Mouse (Mus musculus): ENCODE measurements at regions not wholly inside any gene's neighbourhood (a gene's known extent, or its start where the extent isn't known, plus 50 kb on each side); places are given as distances from the start of the nearest gene placed in this dataset.
"Not testable (repeated sequence)": the region's sequence is repeated elsewhere in the genome, so short reads cannot be mapped to it uniquely, and the experiment has no call there.

GRCm38 (mm10) chr12:27978257-27978931, 573.8 kb downstream of the Dcdc2c start:
- peak; percentile 41 to 78 for DNase-seq (ENCODE audit: low spot score in 2 of 2)

GRCm38 (mm10) chr12:27977548-27978256, 574.5 kb downstream of the Dcdc2c start:
- no peak for DNase-seq (ENCODE audit: low spot score in 2 of 2)

DNA sequence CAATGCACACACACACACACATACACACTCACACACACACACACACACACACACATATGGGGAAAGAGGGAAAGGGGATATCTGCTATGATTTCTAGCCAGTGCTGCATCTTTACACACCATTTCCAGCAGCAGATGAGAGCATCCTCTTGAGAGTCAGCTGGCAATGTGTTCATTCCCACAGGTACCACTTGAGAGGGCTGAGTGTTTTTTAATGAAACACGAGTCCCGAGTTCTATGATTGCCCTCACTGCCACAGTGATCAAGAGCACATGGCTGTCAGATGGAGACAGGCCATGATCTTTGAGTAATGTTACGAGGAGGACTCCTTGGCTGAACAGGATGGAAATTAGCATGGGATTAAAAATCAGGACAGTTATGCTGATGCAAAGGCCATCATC, 589.3 kb downstream of the Dcdc2c start:
- no peak for DNase-seq (ENCODE audit: low spot score in 2 of 2)

GRCm38 (mm10) chr12:27960064-27960463, 592.1 kb downstream of the Dcdc2c start:
- no peak for DNase-seq (ENCODE audit: low spot score in 2 of 2)

DNA sequence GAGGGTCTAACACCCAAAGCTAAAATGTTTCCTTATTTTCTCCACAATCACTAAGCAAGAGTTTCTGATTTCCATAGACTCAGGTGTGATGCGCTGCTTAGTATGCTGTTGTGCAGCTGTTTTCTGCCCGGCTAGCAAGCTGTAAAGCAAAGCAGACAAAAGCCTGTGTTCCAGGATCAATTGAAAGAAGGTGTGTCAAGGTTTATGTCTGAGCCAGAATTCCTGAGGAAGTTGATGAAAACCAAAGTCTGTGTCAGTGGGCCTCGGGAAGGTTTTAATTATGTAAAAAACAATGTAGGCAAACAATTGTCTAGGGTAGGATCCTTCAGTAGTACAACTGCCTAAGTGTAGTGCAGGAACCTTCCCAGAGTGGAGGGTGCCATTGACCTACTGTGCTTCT, 604.6 kb downstream of the Dcdc2c start:
- DNase-seq (ENCODE audit: low spot score in 2 of 2), result no peak

- DNase-seq (ENCODE audit: low spot score in 2 of 2), result no peak
These were observed 604.6 kb upstream of the Sox11 start for GRCm38 (mm10) chr12:27946866-27947459.

DNA sequence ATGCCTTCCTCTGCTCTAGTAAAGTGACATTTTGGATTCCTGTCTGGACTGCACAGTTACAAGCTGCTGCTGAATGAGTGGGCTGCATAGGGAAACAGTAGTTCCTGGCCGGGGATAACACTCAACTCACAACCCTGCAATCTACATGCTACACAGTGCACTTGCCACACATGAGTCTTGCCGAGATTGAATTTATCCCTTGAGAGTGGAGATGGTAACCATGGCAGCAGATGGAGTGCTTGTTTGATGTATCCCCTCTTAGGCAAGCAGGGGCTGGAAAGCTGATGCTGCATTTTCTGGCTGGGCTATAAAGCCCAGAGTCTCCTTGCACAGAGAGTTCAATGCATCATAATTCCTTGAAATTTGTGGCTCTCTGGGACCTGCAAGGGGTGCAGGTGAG, 603.0 kb upstream of the Sox11 start:
- DNase-seq (ENCODE audit: low spot score in 2 of 2), result peak in 1 of 2 experiments; percentile 53

GRCm38 (mm10) chr12:27941053-27941452, 598.7 kb upstream of the Sox11 start:
- no peak for DNase-seq (ENCODE audit: low spot score in 2 of 2)

GRCm38 (mm10) chr12:27932382-27933140, 590.2 kb upstream of the Sox11 start:
- DNase-seq (ENCODE audit: low spot score in 2 of 2), result peak; percentile 35 to 43

- DNase-seq (ENCODE audit: low spot score in 2 of 2), result no peak
These were observed 586.1 kb upstream of the Sox11 start for GRCm38 (mm10) chr12:27928366-27928963.

GRCm38 (mm10) chr12:27926730-27927129, 584.4 kb upstream of the Sox11 start:
- no peak for DNase-seq (ENCODE audit: low spot score in 2 of 2)

GRCm38 (mm10) chr12:27920607-27921006, 578.2 kb upstream of the Sox11 start:
- DNase-seq (ENCODE audit: low spot score in 2 of 2), result no peak

DNA sequence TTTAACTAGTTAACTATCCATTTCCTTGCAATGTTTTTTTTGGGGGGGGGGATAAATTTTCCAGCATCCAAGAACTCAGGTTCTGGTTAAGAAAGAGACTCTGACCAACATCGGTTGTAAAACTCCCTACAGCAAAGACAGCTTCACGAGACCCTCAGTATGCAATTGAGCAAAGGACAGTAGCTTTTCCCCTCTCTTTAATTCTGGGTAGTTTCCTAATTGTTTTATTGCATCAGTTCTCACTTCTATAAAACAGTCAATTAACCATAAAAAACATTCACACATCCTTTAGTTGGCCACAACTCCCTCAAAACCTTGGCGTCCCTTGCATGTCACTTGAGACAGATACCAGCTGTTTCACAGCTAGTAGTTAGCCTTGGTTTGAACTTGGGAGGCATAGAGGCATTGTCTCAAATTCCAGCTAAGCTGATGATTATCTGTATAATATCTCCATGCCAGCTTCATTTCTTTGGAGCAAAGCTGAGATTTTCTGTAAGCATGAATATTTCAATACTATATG, 574.1 kb upstream of the Sox11 start:
- no peak for DNase-seq (ENCODE audit: low spot score in 2 of 2)

DNA sequence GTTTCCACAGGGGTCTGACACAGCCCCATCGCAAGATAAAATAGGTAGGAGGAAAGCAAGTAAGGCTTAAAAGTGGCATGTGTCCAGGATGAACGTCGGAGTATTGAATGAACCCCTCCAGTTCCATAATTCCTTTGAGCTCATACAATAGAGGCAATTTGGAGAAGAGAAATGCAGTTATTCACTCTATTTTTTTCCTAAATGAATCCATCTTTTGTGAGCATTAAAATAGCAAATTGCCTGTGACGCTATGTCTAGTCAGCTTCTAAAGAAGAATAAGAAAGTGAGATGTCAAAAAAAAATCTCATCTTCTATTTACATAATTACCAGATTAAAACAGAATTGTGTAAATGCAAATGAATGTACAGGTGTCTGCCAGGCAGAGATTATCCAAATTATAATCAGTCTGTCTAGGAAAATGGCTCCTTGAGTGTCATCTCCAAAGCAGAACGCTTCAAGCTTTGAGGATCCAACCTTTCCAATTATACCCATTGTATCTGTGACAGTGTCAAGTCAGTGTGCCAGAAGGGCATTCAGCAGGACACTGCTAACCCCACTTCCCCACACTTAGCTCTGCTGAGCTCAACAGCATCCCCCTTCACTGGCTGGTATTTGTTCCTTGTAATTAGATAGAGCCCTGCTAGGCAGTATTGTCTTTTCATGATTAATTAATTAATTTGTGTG, 567.2 kb upstream of the Sox11 start:
- DNase-seq (ENCODE audit: low spot score in 2 of 2), result no peak

DNA sequence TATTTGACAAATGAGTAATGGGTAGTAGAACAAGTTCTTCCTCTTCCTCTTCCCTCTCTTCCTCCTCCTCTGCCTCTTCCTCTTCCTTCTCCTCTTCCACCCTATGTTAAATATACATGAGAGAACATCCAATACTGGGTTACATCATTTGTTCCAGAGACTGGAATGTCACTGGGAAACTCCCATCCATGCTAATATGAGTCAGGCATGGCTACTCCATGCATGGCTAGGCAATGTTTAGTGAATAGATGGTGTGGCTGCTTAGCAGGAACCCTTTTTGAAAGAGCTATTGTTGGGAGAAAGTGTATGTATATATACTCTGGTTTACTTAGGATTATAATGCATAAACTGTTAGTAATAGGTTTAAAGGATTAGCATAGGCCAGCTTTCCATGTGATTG, 554.3 kb upstream of the Sox11 start:
- not testable (repeated sequence) for DNase-seq (ENCODE audit: low spot score in 2 of 2)

GRCm38 (mm10) chr12:27881720-27882119, 539.3 kb upstream of the Sox11 start:
- no peak for DNase-seq (ENCODE audit: low spot score in 2 of 2)

- DNase-seq (ENCODE audit: low spot score in 2 of 2), result no peak
These were observed 524.0 kb upstream of the Sox11 start for GRCm38 (mm10) chr12:27866421-27866820.

DNA sequence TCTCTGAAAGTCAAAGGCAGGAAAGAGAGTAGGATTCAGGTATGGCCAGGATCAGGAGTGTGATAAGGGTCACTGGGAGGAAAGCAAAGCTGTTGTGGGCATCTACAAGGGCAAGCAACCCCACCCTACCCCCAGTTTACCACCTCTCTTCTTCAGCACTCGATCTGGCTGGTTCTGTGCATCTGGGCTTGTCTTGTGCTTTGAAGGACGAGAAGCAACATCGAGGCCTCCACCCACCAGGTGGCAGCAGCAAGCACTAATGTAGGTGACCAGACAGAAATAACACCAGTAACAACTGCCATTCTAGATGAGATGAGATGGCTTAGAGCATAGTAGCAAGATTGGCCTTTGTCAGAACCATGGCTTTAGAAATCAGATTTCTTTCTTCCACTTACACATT, 507.2 kb upstream of the Sox11 start:
- DNase-seq (ENCODE audit: low spot score in 2 of 2), result no peak

DNA sequence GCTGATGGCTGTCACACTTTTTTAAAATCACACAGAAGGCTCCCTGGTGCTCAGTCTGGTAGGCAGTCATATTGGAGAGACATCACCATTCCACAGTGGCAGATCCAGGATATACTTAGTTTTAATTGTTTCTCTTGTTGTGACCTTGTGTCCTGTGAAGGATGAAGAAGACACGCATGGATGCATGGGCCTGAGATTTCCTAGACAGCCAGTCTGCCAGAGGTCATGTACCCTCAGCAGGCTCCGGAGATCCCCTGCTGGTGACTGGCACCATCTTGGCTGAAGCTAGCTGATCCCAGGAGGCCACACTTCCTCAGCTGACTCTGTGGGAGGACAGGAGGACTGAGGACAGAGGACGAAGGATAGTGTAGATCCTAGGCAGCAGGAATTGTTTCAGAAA, 506.7 kb upstream of the Sox11 start:
- no peak for DNase-seq (ENCODE audit: low spot score in 2 of 2)

DNA sequence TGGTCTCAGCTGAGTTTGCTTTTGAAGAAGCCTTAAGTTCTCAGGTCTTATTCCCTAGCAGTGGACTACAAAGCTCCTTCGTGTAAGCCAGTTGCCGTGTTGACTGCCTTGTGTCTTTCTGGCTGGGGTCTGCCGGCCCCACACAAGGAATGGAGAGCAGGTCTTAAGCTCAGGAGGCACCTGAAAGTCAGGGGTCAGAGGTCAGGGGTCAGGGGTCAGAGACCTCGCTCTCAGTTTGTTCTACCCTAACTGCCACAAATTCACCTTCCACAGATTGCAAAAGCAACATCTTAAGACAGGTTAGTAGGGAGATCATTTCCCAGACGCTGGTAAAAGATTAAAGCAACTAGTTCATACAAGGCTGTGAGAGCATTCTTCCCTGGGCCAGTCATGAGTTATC, 505.8 kb upstream of the Sox11 start:
- no peak for DNase-seq (ENCODE audit: low spot score in 2 of 2)

- DNase-seq (ENCODE audit: low spot score in 2 of 2), result no peak
These were observed 505.0 kb upstream of the Sox11 start for GRCm38 (mm10) chr12:27847397-27847796.
